ENCODE assay signal across 28 mouse cellular contexts in genomic region chr14:121116696-121117095, GRCm38 (mm10).
DNase-seq lines count a peak whose midpoint lies in the region; ATAC-seq and TF ChIP-seq lines count a peak whose summit lies in the region.
"Had no signal": no experiment of that assay in that cellular context is flagged by ENCODE, and none has a peak within 500 bp of the region (broad histone marks: within the 10 kb centered on the region; RNA-seq: fewer than 3 reads in every experiment).

No protein-coding gene starts in this region.

- no peak for DNase-seq in layer of hippocampus, adult 2 months (ENCODE audit: low spot score in 2 of 2)
- DNase-seq in layer of hippocampus, postnatal 25 days (ENCODE audit: extremely low spot score in 1 of 2, low spot score in 1 of 2) = no peak
- DNase-seq in kidney, adult 8-10 months = peak; percentile 63 to 74
- peak; percentile 61 for DNase-seq in kidney, postnatal 0 days (ENCODE audit: low spot score)
- no peak for DNase-seq in adrenal gland, postnatal 4 days (ENCODE audit: low spot score in 2 of 2)
- DNase-seq in embryo, embryonic 9.5 days (ENCODE audit: extremely low spot score) = no peak
- no peak for DNase-seq in testis, postnatal 10 days (ENCODE audit: low spot score)
- DNase-seq: adrenal gland, adult 8-10 months; cerebellum, adult 9-10 months; cerebellum, postnatal 36 days; gastrocnemius, postnatal 25 days; heart, adult 11 months; heart, postnatal 36 days; layer of hippocampus, postnatal 36 days; liver; lung, adult 2 months; lung, postnatal 36 days; thymus, postnatal 14 days had no signal

- no peak for TF ChIP-seq CTCF in layer of hippocampus, adult 2 months (conservative IDR thresholded peaks at IDR 0.05)
- TF ChIP-seq CTCF in kidney, postnatal 0 days (IDR thresholded peaks at IDR 0.05; ENCODE audit: low read depth) = no peak

- H3K4me2 ChIP-seq in kidney, postnatal 0 days (ENCODE audit: low read length) = no peak overlapping the region
- H3K4me2 ChIP-seq: embryonic facial prominence, embryonic 12.5 days; heart, embryonic 11.5 days; hindbrain, embryonic 12.5 days; midbrain, embryonic 12.5 days; neural tube, embryonic 13.5 days had no signal

- peaks cover 11% of the 10 kb centered on the region; the same call in 1 of the 2 replicates for H3K4me1 ChIP-seq in kidney, postnatal 0 days (replicated peaks; ENCODE audit: insufficient read depth, low read length)
- H3K4me1 ChIP-seq: megakaryocyte, embryonic 14.5 days; midbrain, embryonic 12.5 days had no signal

- WGBS in kidney, postnatal 0 days = 51% methylated on average over 4 of the region's 4 CpGs

- no peak overlapping the region for H3K4me3 ChIP-seq in layer of hippocampus, adult 2 months
- H3K4me3 ChIP-seq in kidney, postnatal 0 days (replicated peaks; ENCODE audit: low read depth, low read length) = no peak overlapping the region
- H3K4me3 ChIP-seq: embryonic facial prominence, embryonic 12.5 days; hindbrain, embryonic 12.5 days; megakaryocyte, embryonic 14.5 days; midbrain, embryonic 12.5 days; neural tube, embryonic 13.5 days had no signal

- no peak overlapping the region for H3K9ac ChIP-seq in kidney, postnatal 0 days (ENCODE audit: low read depth, low read length)
- H3K9ac ChIP-seq: embryonic facial prominence, embryonic 12.5 days; hindbrain, embryonic 12.5 days; liver, embryonic 14.5 days; midbrain, embryonic 12.5 days; neural tube, embryonic 13.5 days had no signal

- no peaks in the 10 kb centered on the region for H3K27me3 ChIP-seq in kidney, postnatal 0 days (ENCODE audit: insufficient read depth, low read length)
- H3K27me3 ChIP-seq: CH12.LX; embryonic facial prominence, embryonic 12.5 days; hindbrain, embryonic 12.5 days; megakaryocyte, embryonic 14.5 days; midbrain, embryonic 12.5 days; neural tube, embryonic 13.5 days had no signal

- H3K36me3 ChIP-seq in kidney, postnatal 0 days (ENCODE audit: insufficient read depth, low read length) = peaks cover 3% of the 10 kb centered on the region; the same call in 1 of the 2 replicates
- H3K36me3 ChIP-seq: midbrain, embryonic 12.5 days had no signal

- peak; percentile 88 for ATAC-seq in kidney, postnatal 0 days (replicated peaks; ENCODE audit: low FRiP score, low read depth)
- ATAC-seq: forebrain, embryonic 14.5 days; intestine, postnatal 0 days had no signal

- H3K27ac ChIP-seq in layer of hippocampus, adult 2 months = peak overlapping the region; percentile 84; the same call in 1 of the 2 replicates
- 0 out of 2 replicates have a peak overlapping the region, but pooled peaks have one; percentile 32 for H3K27ac ChIP-seq in kidney, postnatal 0 days
- H3K27ac ChIP-seq: embryonic facial prominence, embryonic 12.5 days; hindbrain, embryonic 12.5 days; liver, embryonic 14.5 days; midbrain, embryonic 12.5 days; neural tube, embryonic 13.5 days had no signal

- H3K9me3 ChIP-seq in kidney, postnatal 0 days (replicated peaks; ENCODE audit: low read length) = no peaks in the 10 kb centered on the region
- H3K9me3 ChIP-seq: embryonic facial prominence, embryonic 12.5 days; hindbrain, embryonic 12.5 days; midbrain, embryonic 12.5 days; neural tube, embryonic 13.5 days had no signal

Comparison
In these comparisons a context has a peak if more than half of its experiments do, and no peak if none do; other contexts are left out.
1. DNase-seq: peak in kidney, adult 8-10 months (2 of 2) and kidney, postnatal 0 days (single experiment); none in layer of hippocampus, adult 2 months (0 of 2), layer of hippocampus, postnatal 25 days (0 of 2), adrenal gland, postnatal 4 days (0 of 2), embryo, embryonic 9.5 days (single experiment) and testis, postnatal 10 days (single experiment).